Mouse (Mus musculus) G1E (cell line): ENCODE measurements around the gene Slc7a14.

Source experiments
- CTCF ChIP-seq: IDR thresholded peaks from 2 replicates; pipeline ENCODE4 v1.5.1; 2012; ENCODE audit warnings: low read depth, low read length, inconsistent platforms, mixed read lengths
- TAL1 ChIP-seq: conservative IDR thresholded peaks from 2 replicates; pipeline ENCODE4 v1.6.1; 2012; ENCODE audit warnings: low read depth, low read length, inconsistent platforms, mixed read lengths

- TF ChIP-seq CTCF (no peak), TAL1 (no peak)
Measured at GRCm38 (mm10) chr3:31203947-31204346, 106.2 kb downstream of the Slc7a14 start.
